Mouse (Mus musculus): ENCODE measurements around the gene Lipo2.
"Not testable (repeated sequence)": the region's sequence is repeated elsewhere in the genome, so short reads cannot be mapped to it uniquely, and the experiment has no call there.

DNA sequence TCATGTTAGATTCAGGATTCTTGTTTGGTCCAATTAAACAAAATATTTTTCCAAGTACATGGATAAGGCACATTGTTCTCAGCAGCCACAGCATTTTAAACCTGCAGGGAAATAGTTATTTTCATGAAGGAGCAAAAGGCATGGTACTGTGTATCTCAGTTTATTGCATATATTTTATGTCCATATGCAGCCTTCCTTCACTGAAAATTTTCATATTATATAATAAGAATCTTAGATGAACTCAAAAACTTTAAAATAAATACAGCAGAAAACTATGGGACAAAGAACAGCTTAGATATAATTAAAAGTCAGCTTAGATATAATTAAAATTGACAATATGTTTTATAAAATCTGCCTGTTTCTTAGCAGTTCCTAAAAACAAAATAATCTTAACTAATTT lies 36.2 kb upstream of the Lipo2 start, which contains the start of gene Lipo1:
- TF ChIP-seq CTCF (IDR thresholded peaks at IDR 0.05; ENCODE audit: control insufficient read depth, insufficient read depth, insufficient replicate concordance, low read depth, low read length); POLR2A (IDR thresholded peaks at IDR 0.05; ENCODE audit: control insufficient read depth, low read depth, low read length): not testable (repeated sequence)

Measured in testis, adult 2 months (tissue).